28 mouse cellular contexts compared by ENCODE assay signal in the genomic region with DNA sequence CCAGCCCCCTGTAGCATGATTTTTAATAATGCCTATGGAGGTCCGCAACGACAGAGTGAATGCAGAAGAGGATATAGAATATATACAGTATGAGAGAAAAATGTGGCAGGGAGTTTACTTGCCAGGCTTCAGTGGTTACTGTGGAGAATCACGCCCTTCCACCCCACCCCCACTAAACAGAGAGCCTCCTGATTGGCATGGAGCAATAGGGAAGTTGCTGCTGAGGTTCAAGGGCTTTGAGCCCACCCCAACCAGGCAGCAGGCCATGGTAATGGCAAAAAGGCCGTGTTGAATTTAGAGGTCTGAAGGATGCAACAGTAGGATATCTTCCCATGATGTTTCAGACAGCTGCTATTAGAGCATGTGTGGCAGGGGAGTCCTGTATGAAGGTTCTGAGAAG. TPM values are rescaled to one million over a fixed set of nuclear protein-coding genes. Genes with fewer than 3 reads are reported as not detected.
"Had no signal": no experiment of that assay in that cellular context is flagged by ENCODE, and none has a peak within 500 bp of the region (broad histone marks: within the 10 kb centered on the region; RNA-seq: fewer than 3 reads in every experiment).

No protein-coding gene starts in this region.

- ATAC-seq: liver, postnatal 0 days; lung, postnatal 0 days; midbrain, embryonic 13.5 days; midbrain, embryonic 15.5 days had no signal

- H3K9me3 ChIP-seq: liver, embryonic 15.5 days; lung, embryonic 15.5 days; megakaryocyte, embryonic 14.5 days; midbrain, embryonic 13.5 days; midbrain, embryonic 15.5 days; neural tube, embryonic 13.5 days; neural tube, embryonic 15.5 days; stomach, embryonic 15.5 days had no signal

- H3K4me2 ChIP-seq: liver, embryonic 15.5 days; lung, embryonic 15.5 days; midbrain, embryonic 11.5 days; midbrain, embryonic 13.5 days; midbrain, embryonic 15.5 days; neural tube, embryonic 13.5 days; neural tube, embryonic 15.5 days; stomach, embryonic 15.5 days had no signal

- H3K9ac ChIP-seq: liver, embryonic 15.5 days; liver, postnatal 0 days; lung, embryonic 15.5 days; midbrain, embryonic 13.5 days; midbrain, embryonic 15.5 days; neural tube, embryonic 13.5 days; neural tube, embryonic 15.5 days; stomach, embryonic 15.5 days had no signal

- H3K4me3 ChIP-seq: liver, embryonic 15.5 days; lung, embryonic 15.5 days; megakaryocyte, embryonic 14.5 days; midbrain, embryonic 13.5 days; midbrain, embryonic 15.5 days; neural tube, embryonic 13.5 days; neural tube, embryonic 15.5 days; stomach, embryonic 15.5 days had no signal

- H3K27me3 ChIP-seq: liver, embryonic 15.5 days; lung, embryonic 15.5 days; midbrain, embryonic 13.5 days; midbrain, embryonic 15.5 days; neural tube, embryonic 13.5 days; neural tube, embryonic 15.5 days; stomach, embryonic 15.5 days had no signal

- H3K4me1 ChIP-seq: liver, embryonic 15.5 days; midbrain, embryonic 13.5 days; midbrain, embryonic 15.5 days; neural tube, embryonic 13.5 days; neural tube, embryonic 15.5 days; stomach, embryonic 15.5 days had no signal

- DNase-seq: liver, postnatal 0 days; lung, adult 2 months; lung, postnatal 14 days; lung, postnatal 36 days; retina, postnatal 1 day; right cerebral cortex, adult 18-20 months; right cerebral cortex, postnatal 25 days; right cerebral cortex, postnatal 4 days; thymus, adult 2 months; thymus, postnatal 25 days; thymus, postnatal 4 days had no signal

- H3K36me3 ChIP-seq: liver, embryonic 15.5 days; lung, embryonic 15.5 days; midbrain, embryonic 13.5 days; midbrain, embryonic 15.5 days; neural tube, embryonic 13.5 days; neural tube, embryonic 15.5 days; stomach, embryonic 15.5 days had no signal

- H3K27ac ChIP-seq: liver, embryonic 15.5 days; lung, embryonic 15.5 days; macrophage; midbrain, embryonic 13.5 days; midbrain, embryonic 15.5 days; neural tube, embryonic 13.5 days; neural tube, embryonic 15.5 days; stomach, embryonic 15.5 days; stomach, postnatal 0 days had no signal

RNA-seq across cellular contexts. Expression of gene Map6d1, which starts 30.2 kb away (rescaled TPM):
- total RNA-seq: monocyte, adult 5-6 weeks had no signal
- polyA plus RNA-seq: liver, embryonic 15.5 days; liver, postnatal 0 days; lung, adult 2 months; macrophage had no signal

RNA-seq across cellular contexts. Expression of gene Cyp2ab1, which starts 53.9 kb away (rescaled TPM):
- total RNA-seq: midbrain, postnatal 0 days had no signal
- polyA plus RNA-seq: liver, postnatal 0 days; midbrain, embryonic 11.5 days; midbrain, embryonic 13.5 days; midbrain, embryonic 15.5 days; midbrain, postnatal 0 days; neural tube, embryonic 11.5 days; neural tube, embryonic 13.5 days; neural tube, embryonic 15.5 days; small intestine, adult 2 months; stomach, embryonic 15.5 days; stomach, postnatal 0 days; testis, adult 2 months had no signal
